Mouse (Mus musculus) kidney, postnatal 14 days (tissue): ENCODE data around the gene Zfp282.

Source experiments
- DNase-seq: peaks from one replicate; pipeline ENCODE4 v3.0.0; 2022; ENCODE audit warnings: mixed read lengths

Zfp282 gene

GRCm38 (mm10) chr6:47904361-47904760, 27.4 kb downstream of the Zfp282 start:
- DNase-seq: no peak

DNA sequence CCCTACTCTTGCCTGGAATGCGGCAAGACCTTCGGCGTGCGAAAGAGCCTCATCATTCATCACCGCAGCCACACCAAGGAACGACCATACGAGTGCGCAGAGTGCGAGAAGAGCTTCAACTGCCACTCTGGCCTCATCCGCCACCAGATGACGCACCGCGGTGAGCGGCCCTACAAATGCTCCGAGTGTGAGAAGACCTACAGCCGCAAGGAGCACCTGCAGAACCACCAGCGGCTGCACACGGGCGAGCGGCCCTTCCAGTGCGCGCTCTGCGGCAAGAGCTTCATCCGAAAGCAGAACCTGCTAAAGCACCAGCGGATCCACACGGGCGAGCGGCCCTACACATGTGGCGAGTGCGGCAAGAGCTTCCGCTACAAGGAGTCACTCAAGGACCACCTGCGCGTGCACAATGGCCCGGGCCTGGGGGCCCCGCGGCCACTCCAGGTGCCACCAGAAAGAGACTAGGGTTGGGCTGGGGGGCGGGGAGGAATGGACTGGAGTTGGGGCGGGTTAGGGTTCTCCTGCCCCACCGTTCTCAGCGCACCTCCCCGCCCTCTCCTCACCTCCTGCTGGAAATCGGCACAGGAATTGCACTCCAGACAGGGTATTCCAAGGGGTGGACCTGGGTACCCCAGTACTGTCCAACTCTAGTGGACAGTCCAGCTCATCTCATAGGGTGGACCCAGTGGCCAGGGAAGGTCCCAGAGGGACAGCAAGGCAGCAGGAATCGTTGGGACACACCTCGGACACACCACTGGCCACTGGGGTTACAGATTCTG, 28.1 kb downstream of the Zfp282 start:
- no peak for DNase-seq

DNA sequence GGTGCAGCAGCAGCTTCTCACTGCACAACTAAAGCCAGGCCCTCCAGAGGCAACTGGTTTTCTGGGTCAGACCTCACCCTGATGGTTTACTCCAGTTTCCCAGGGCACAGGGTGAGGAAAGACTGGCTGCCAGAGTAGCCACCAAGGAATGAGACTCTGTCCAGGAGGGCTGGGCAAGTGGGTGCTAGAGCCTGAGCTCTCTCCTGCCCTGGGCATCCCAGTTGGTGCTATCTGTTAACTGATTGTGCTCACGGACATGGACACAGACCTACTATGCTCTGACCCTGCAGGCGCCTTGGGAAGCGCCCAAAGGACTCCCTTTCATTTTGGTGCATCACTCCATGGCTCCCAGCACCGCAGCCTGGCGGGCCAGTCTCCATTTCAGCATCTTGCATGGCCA, 29.3 kb downstream of the Zfp282 start:
- no peak for DNase-seq

GRCm38 (mm10) chr6:47909007-47909406, 32.0 kb downstream of the Zfp282 start:
- DNase-seq: no peak

DNA sequence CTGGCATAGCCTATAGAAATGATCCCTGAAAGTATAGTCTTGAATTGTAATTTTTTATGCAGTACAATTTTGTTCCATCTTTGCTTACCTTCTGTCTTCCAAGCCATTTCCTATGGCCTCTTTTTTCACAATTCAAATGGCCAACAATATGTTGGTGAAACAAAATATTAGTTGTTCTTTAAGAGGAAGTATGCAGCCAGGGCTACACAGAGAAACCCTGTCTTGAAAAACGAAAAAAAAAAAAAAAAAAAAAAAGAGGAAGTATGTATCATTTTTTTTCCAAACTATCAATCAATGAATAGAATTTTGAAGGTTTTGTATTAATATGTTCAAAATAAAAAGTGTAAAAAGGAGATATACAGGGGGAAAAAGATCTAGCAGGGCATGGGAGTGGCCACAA, 34.6 kb downstream of the Zfp282 start:
- no peak for DNase-seq

- DNase-seq: no peak
Observed at GRCm38 (mm10) chr6:47912991-47913390, 36.0 kb downstream of the Zfp282 start.

DNA sequence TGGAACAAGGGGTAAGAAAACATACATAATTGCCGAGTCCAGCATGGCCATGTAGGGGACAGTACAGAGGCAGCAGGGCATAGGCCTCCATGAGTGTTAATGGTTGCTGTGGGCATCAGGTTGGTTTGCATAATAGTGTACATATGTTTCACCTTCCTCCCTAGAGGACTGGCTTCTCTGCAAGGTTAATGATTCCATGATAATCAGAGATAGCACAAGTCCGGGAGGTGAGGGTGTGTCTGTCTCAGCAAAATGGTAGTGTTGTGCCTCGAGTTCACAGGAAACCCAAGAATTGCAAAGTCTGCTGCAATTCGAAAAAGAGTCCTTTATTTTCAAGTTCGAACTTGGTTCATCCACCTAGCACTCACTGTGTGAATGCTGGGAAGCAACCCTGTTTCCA, 40.0 kb downstream of the Zfp282 start:
- DNase-seq: no peak

- DNase-seq: no peak
Observed at GRCm38 (mm10) chr6:47918768-47919274, 41.8 kb downstream of the Zfp282 start.

- no peak for DNase-seq
Observed at GRCm38 (mm10) chr6:47919646-47920446, 42.8 kb downstream of the Zfp282 start.

GRCm38 (mm10) chr6:47920447-47921340, 43.7 kb downstream of the Zfp282 start, which contains the start of gene Zfp212:
TSS of gene Zfp212 (plus strand) at chr6:47920476.
- DNase-seq: peak; percentile 92

- no peak for DNase-seq
Observed at GRCm38 (mm10) chr6:47942461-47942860, 65.5 kb downstream of the Zfp282 start.

GRCm38 (mm10) chr6:47943021-47943691, 66.2 kb downstream of the Zfp282 start:
- DNase-seq: peak; percentile 75

GRCm38 (mm10) chr6:47943721-47944120, 66.7 kb downstream of the Zfp282 start:
- no peak for DNase-seq

GRCm38 (mm10) chr6:47947388-47947787, 70.4 kb downstream of the Zfp282 start:
- no peak for DNase-seq

DNA sequence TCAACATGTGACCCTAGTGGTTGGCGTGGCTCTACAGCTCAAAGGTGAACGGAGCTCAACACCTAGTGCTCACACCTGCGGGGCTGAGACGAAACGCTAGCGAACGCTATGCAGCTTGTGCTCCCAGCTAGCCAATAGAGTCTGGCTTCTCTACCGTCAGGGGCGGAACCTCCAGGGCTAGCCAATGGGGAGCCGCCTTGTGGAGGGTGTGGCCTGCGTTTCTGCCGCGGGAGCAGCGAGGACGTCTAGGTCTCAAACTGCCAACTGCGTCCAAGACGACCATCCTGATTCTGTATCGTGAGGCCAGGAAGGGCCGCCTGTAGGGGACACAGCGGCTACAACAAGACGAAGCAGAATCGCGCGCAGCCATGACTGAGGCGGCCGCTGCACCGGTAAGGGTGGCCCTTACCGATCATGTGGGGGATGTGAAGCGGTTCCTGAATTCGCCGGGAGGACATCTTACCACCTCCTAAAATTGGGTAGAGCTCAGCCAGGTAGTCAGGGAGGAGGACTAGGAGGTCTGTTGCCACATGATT, 76.3 kb downstream of the Zfp282 start, which contains the start of gene Zfp956:
Gene Zfp956, plus strand, starts transcription at position 200 of the 536 bp plus-strand sequence.
- DNase-seq: peak; percentile 95

- no peak for DNase-seq
Observed at GRCm38 (mm10) chr6:47954425-47954824, 77.4 kb downstream of the Zfp282 start.

DNA sequence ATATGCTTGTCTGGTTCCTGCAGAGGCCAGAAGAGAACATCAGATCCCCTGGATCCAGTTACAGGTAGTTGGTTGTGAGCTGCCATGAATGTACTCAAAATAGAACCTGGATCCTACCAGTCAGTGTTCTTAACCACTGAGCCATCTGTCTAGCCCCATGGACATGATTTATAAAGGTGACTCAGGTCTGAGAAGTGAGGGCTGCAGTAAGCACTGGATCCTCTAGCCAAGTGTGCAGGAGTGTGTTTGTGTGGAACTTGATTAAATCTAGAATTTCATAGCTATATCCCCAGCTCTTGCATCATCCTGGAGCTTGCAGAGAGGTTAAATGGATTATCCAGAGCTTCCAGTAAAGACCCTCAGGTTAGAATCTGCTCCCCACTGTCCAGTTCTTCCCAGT, 80.8 kb downstream of the Zfp282 start:
- no peak for DNase-seq
